Mouse (Mus musculus) hindbrain, embryonic 12.5 days (tissue): Measurements from ENCODE around the gene Smad3. TPM values are rescaled to one million over a fixed set of nuclear protein-coding genes. Genes with fewer than 3 reads are reported as not detected.

Source experiments
- ATAC-seq: fragments of 200-750 bp; cut with Nextera tagmentation; 2 replicates; pipeline ENCODE4 v1.8.0; 2017; ENCODE audit warnings: moderate TSS enrichment; ENCODE audit not compliant: low FRiP score
- H3K27ac ChIP-seq: fragments of 300-500 bp; sonication (generic); 2 replicates; pipeline ENCODE4 v1.5.1; 2016; ENCODE audit warnings: mild to moderate bottlenecking
- H3K27me3 ChIP-seq: fragments of 300-500 bp; sonication (generic); 2 replicates; pipeline ENCODE4 v1.6.1; 2016; ENCODE audit warnings: mild to moderate bottlenecking
- H3K36me3 ChIP-seq: fragments of 300-500 bp; sonication (generic); 2 replicates; pipeline ENCODE4 v1.6.1; 2016; ENCODE audit warnings: mild to moderate bottlenecking
- H3K4me1 ChIP-seq: fragments of 300-500 bp; sonication (generic); 2 replicates; pipeline ENCODE4 v1.6.1; 2016
- H3K4me2 ChIP-seq: fragments of 300-500 bp; sonication (generic); replicated peaks from 2 replicates; pipeline ENCODE4 v1.6.1; 2016; ENCODE audit warnings: mild to moderate bottlenecking
- H3K4me3 ChIP-seq: fragments of 300-500 bp; sonication (generic); 2 replicates; pipeline ENCODE4 v1.5.1; 2016; ENCODE audit warnings: mild to moderate bottlenecking
- H3K9ac ChIP-seq: fragments of 300-500 bp; sonication (generic); 2 replicates; pipeline ENCODE4 v1.6.1; 2016; ENCODE audit warnings: mild to moderate bottlenecking, moderate library complexity
- H3K9me3 ChIP-seq: fragments of 300-500 bp; sonication (generic); replicated peaks from 2 replicates; pipeline ENCODE4 v1.6.1; 2016; ENCODE audit warnings: mild to moderate bottlenecking
- WGBS: fragments of 180-500 bp; shearing (Covaris S2); methylation state at CpG from one replicate; pipeline ENCODE4 v1.1.7; 2016; 5-methylcytosine and 5-hydroxymethylcytosine counted together
- polyA plus RNA-seq: library from polyadenylated mRNA; unstranded; fragments of >200 nt; fragmentation: Nextera tagmentation; extraction: Ambion mirVana; gene quantifications from 2 replicates; pipeline ENCODE4 v1.2.1, GENCODE M21; 2016

Smad3 gene
- polyA plus RNA-seq, 1 experiment from 2014 or later: 25.4 TPM

DNA sequence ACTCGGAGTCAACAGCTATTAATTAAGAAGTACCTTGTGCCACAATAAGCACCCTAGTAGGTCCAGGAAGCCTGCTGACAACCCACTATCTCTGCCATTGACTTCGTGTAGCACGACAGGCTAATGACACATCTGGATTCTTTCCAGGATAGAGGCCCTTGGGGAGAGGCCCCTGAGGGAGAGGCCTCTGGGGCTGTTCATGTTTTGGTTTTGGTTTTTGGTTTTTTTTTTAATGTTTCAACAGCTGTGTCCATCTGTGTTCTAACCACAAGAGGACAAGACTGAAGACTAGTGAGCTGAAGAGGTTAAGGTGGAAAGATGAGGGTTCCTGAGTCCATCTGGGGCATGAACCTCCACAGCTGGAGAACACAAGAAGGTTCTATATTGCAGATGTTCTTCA lies 15.5 kb downstream of the Smad3 start:
- H3K4me1 ChIP-seq: peaks cover 66% of the 10 kb centered on the region
- H3K27ac ChIP-seq: no peak overlapping the region
- no peak for ATAC-seq
- H3K4me2 ChIP-seq: no peak overlapping the region
- WGBS: 64% methylated on average over 3 of the region's 3 CpGs
- no peak overlapping the region for H3K9ac ChIP-seq
- no peaks in the 10 kb centered on the region for H3K9me3 ChIP-seq
- no peaks in the 10 kb centered on the region for H3K36me3 ChIP-seq
- no peak overlapping the region for H3K4me3 ChIP-seq
- H3K27me3 ChIP-seq: no peaks in the 10 kb centered on the region

DNA sequence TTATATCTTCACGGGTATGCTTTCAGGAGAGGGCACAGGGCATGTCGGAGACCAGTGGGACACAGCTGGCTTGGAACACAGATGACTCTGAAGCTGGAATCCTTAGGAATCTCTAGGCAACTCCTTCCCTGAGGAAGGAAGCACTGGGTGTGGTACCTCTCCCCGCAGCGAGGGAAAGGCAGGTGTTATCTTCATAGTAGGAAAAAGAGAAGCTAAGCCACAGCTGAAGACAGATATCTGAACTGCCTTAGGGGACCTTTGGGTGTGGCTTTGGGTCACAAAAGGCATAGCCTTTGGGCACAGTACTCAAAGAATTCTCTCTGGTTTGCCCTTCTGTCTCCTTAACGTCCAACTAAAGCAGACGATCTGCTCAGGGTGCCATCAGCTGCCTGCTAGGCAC lies 16.0 kb downstream of the Smad3 start:
- no peak overlapping the region for H3K9ac ChIP-seq
- WGBS: 72% methylated on average over 6 of the region's 6 CpGs
- H3K4me1 ChIP-seq: peaks cover 67% of the 10 kb centered on the region
- H3K36me3 ChIP-seq: no peaks in the 10 kb centered on the region
- no peaks in the 10 kb centered on the region for H3K9me3 ChIP-seq
- no peak for ATAC-seq
- H3K27ac ChIP-seq: no peak overlapping the region
- H3K4me2 ChIP-seq: no peak overlapping the region
- H3K27me3 ChIP-seq: no peaks in the 10 kb centered on the region
- no peak overlapping the region for H3K4me3 ChIP-seq

DNA sequence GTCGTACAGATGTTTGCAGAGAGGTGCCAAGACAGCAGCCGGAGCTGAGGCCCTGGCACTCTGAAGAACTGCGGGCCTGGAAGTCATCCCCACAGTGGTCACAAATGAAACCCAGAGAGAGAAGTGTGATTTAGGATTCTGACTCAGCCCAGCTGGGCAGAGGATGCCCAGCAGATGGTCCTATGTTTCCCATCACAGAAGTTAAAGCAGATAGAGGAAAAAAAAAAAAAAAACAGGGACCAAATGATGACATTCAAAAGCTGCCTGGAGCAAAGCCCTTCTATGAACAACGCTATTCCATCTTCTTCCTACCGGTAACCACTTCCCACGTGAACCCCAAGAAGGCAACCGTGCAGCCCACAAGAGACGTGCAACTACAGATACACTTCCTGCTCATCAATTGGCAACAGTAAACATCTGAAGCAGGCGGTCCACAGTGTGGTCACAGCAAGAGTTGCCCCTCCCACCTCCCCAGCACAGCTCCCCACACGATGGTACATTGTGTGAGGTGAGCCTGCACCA lies 17.4 kb downstream of the Smad3 start:
- no peak overlapping the region for H3K9ac ChIP-seq
- 84% methylated on average over 10 of the region's 10 CpGs for WGBS
- no peak overlapping the region for H3K4me2 ChIP-seq
- no peak overlapping the region for H3K27ac ChIP-seq
- no peaks in the 10 kb centered on the region for H3K27me3 ChIP-seq
- no peaks in the 10 kb centered on the region for H3K9me3 ChIP-seq
- no peak for ATAC-seq
- no peak overlapping the region for H3K4me3 ChIP-seq
- H3K4me1 ChIP-seq: peaks cover 61% of the 10 kb centered on the region
- no peaks in the 10 kb centered on the region for H3K36me3 ChIP-seq

DNA sequence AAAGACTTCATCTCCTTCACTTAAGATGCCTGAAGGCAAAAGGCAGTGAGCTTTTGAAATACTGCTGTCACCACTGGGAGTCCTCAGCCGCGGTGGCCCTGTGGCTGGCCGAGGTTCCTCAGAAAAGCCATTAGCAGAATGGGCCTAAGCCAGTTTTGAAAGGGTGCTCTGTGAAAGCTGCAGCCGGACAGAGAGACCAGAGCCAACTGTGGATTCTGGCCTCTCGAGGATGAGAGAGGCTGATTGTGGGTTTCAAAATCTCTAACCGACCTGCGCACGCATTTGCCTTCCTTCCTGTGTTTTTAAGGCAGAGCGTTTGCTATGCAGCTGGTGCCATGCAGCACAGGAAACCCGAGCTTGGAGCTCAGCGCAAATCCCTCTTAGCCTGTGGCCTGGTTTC lies 19.0 kb downstream of the Smad3 start:
- Histone ChIP-seq H3K27ac (no peak overlapping the region), H3K27me3 (no peaks in the 10 kb centered on the region), H3K4me1 (peaks cover 53% of the 10 kb centered on the region), H3K9me3 (no peaks in the 10 kb centered on the region), H3K9ac (no peak overlapping the region), H3K4me2 (no peak overlapping the region), H3K36me3 (no peaks in the 10 kb centered on the region), H3K4me3 (no peak overlapping the region)
- no peak for ATAC-seq
- WGBS: 79% methylated on average over 11 of the region's 11 CpGs

DNA sequence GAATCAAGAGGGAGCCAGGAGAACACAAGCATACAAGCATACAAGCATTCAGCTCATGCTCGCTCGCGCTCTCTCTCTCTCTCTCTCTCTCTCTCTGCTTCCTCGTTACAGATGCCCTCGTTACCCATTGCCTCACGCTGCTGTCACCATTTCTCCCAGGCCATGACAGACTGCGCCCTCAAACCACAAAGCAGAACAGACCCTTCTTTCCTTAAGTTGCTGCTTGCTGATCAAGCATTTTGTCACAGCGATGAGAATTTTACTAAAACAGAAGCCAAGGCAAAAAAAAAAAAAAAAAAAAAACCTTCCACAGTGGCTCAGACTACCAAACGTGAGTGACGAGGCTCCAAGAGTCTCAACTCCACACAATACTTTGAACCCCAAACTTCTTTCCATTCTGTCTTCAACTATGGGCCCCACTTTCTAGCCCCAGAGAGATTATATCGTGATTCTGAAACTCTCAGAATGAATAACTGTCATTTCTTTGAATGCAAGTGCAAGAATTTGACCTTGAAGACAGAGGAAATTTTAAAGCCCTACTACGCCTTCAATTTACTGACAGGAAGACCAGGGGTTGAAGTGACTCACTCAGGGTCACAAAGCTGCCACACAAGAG lies 19.6 kb downstream of the Smad3 start:
- no peak overlapping the region for H3K27ac ChIP-seq
- peaks cover 50% of the 10 kb centered on the region for H3K4me1 ChIP-seq
- WGBS: 80% methylated on average over 12 of the region's 12 CpGs

DNA sequence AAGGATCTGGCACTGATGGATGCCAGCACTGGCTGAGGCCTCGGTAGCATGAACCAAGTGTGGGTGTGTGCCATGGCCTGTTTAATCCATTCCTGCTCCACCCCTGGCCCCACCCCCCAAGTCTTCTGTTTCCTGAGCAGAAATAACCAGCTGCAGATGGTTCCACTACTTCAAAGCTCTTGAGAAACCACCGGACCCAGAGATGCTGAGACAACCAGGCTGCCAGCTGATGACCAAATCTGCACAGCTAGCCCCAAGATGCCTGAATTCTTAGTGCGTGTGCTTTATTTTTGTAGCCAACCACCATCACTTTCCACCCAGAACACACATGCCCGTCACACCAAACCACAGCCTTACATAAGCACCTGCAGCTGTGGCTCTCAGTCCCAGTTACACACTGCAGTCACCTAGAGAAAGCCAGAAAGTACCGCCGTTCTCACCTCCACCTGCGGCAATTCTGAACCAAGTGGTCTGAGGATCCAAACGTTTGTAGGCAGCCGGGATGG lies 20.3 kb downstream of the Smad3 start:
- Histone ChIP-seq H3K36me3 (no peaks in the 10 kb centered on the region), H3K4me1 (peaks cover 43% of the 10 kb centered on the region), H3K27ac (no peak overlapping the region), H3K9me3 (no peaks in the 10 kb centered on the region), H3K9ac (no peak overlapping the region), H3K4me3 (no peak overlapping the region), H3K4me2 (no peak overlapping the region), H3K27me3 (no peaks in the 10 kb centered on the region)
- 78% methylated on average over 9 of the region's 9 CpGs for WGBS
- ATAC-seq: no peak

More for the DNA sequence above, 19.6 kb downstream of the Smad3 start:
- Histone ChIP-seq H3K4me2 (no peak overlapping the region), H3K36me3 (no peaks in the 10 kb centered on the region), H3K4me3 (no peak overlapping the region), H3K9me3 (no peaks in the 10 kb centered on the region), H3K9ac (no peak overlapping the region), H3K27me3 (no peaks in the 10 kb centered on the region)
- no peak for ATAC-seq

DNA sequence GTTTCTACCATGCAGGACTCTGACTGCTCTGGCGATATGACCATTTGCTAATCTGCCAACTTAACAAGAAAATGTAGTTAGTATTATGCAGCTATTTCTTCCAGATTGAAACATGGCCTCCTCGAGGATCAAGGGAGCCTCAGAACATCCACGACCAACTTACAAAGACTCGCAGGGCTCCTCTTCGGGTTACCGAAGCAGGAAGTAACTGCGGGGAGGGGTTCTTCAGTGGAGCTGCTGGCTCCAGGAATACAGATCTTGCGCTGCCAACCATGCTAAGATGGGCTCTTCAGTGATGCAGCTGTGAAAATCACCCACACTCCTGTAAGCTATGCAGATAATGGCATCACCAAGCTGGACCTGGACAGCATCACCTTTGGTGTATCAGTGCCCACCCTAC lies 23.5 kb downstream of the Smad3 start:
- no peaks in the 10 kb centered on the region for H3K36me3 ChIP-seq
- H3K4me2 ChIP-seq: no peak overlapping the region
- H3K27me3 ChIP-seq: no peaks in the 10 kb centered on the region
- peaks cover 30% of the 10 kb centered on the region for H3K4me1 ChIP-seq
- 88% methylated on average over 8 of the region's 8 CpGs for WGBS
- H3K9me3 ChIP-seq: no peaks in the 10 kb centered on the region
- H3K27ac ChIP-seq: no peak overlapping the region
- no peak overlapping the region for H3K9ac ChIP-seq
- ATAC-seq: no peak
- no peak overlapping the region for H3K4me3 ChIP-seq

DNA sequence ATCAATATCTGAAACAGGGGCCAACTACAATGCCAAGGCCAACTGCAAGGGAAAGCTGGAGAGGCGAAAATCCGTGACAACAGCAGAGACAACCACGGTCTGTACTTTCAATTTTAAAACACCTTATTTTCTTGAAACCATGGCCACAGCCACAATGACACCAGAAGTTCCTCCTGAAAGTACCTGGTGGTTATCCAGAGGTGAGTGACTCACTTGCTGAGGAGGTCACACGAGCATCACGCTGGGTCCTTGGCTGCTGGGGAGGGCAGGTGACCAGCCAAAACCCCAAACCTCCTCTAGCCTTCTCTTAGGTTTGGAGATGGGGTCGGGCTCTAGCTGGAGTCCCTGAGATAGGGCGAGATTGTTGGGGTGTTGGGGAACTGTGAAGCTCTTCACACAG lies 25.1 kb downstream of the Smad3 start:
- Histone ChIP-seq H3K27ac (no peak overlapping the region), H3K9ac (no peak overlapping the region), H3K4me1 (peaks cover 23% of the 10 kb centered on the region), H3K9me3 (no peaks in the 10 kb centered on the region), H3K36me3 (no peaks in the 10 kb centered on the region), H3K4me2 (no peak overlapping the region), H3K27me3 (no peaks in the 10 kb centered on the region), H3K4me3 (no peak overlapping the region)
- no peak for ATAC-seq
- 96% methylated on average over 7 of the region's 7 CpGs for WGBS

DNA sequence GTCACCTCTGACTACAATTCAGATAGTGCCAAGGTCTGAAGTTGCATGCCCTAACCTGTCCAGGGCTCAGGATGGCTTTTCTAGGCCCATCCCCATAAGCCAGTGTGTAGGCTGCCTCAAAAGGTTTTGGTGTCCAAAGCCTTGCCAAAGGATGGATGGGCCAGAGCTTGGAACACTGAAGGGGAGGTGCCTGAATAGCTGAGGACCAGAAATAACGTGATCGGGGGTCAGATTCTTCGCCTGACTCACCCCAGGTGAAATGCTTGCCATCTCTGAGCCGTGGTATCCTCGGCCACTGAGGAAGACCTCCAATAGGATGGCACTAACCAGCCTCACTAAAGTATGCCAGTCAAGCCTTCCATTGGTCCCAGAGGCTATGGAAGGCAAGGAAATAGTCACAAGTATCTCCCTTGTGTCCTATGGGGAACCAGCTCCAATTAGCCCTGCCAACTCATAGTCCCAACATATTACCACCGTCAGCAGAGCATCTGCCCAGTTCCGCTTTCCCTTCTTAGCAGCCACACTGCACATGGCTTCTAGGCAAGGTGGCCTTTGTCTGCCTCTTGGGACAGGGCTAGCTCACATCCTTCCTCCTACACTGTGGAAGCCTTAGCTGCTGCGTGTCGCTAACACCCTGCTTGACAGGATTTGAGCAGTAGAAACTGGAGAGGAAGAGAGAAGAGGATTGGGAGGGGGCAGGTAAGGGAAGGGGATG lies 26.5 kb downstream of the Smad3 start:
- Histone ChIP-seq H3K27me3 (no peaks in the 10 kb centered on the region), H3K27ac (no peak overlapping the region), H3K36me3 (no peaks in the 10 kb centered on the region), H3K9ac (no peak overlapping the region), H3K4me3 (no peak overlapping the region), H3K4me2 (no peak overlapping the region), H3K4me1 (peaks cover 24% of the 10 kb centered on the region), H3K9me3 (no peaks in the 10 kb centered on the region)
- ATAC-seq: no peak
- 81% methylated on average over 9 of the region's 9 CpGs for WGBS

DNA sequence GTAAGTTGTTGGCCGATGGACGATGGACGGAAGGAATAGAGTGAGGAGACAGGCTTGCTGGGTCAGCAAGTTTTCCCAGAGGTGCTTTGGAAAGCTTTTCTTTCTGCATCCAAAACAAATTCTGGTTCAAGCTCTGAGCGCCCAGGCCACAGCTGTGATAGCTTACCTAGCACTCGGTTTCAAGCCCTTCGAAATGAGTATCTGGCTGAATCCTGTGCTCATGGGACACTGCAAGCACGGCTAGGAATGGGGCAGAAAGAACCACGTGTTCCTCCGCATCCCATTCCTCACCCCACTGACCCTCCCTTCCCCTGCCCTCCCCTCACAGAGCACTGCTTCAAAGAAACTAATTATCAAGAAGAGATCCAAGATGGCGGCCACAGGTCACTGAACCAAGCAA lies 28.8 kb downstream of the Smad3 start:
- no peaks in the 10 kb centered on the region for H3K9me3 ChIP-seq
- H3K4me2 ChIP-seq: no peak overlapping the region
- H3K9ac ChIP-seq: no peak overlapping the region
- ATAC-seq: no peak
- no peaks in the 10 kb centered on the region for H3K27me3 ChIP-seq
- H3K4me3 ChIP-seq: no peak overlapping the region
- H3K4me1 ChIP-seq: peaks cover 13% of the 10 kb centered on the region
- WGBS: 76% methylated on average over 10 of the region's 10 CpGs
- no peaks in the 10 kb centered on the region for H3K36me3 ChIP-seq
- no peak overlapping the region for H3K27ac ChIP-seq

DNA sequence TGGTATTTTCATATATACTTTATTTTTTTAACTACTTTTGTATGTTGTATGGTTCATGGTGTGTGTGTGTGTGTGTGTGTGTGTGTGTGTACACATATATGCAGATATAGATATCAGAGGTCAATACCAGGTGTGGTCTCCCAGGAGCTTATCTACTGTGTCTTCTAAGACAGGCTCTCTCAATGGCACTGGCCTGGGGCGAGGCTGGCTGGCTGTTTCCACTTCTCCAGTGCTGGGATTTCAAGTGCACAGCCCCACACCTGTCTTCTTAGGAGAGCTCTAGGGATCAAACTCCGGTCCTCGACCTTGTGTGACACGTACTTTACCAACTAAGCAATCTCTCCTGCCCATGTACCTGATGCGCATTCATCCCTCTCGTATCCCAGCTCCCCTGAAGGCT lies 30.7 kb downstream of the Smad3 start:
- no peak overlapping the region for H3K27ac ChIP-seq
- peaks cover 10% of the 10 kb centered on the region for H3K4me1 ChIP-seq
- ATAC-seq: no peak
- no peaks in the 10 kb centered on the region for H3K36me3 ChIP-seq
- WGBS: 94% methylated on average over 6 of the region's 6 CpGs
- H3K27me3 ChIP-seq: no peaks in the 10 kb centered on the region
- H3K9me3 ChIP-seq: no peaks in the 10 kb centered on the region
- no peak overlapping the region for H3K4me2 ChIP-seq
- H3K4me3 ChIP-seq: no peak overlapping the region
- no peak overlapping the region for H3K9ac ChIP-seq

DNA sequence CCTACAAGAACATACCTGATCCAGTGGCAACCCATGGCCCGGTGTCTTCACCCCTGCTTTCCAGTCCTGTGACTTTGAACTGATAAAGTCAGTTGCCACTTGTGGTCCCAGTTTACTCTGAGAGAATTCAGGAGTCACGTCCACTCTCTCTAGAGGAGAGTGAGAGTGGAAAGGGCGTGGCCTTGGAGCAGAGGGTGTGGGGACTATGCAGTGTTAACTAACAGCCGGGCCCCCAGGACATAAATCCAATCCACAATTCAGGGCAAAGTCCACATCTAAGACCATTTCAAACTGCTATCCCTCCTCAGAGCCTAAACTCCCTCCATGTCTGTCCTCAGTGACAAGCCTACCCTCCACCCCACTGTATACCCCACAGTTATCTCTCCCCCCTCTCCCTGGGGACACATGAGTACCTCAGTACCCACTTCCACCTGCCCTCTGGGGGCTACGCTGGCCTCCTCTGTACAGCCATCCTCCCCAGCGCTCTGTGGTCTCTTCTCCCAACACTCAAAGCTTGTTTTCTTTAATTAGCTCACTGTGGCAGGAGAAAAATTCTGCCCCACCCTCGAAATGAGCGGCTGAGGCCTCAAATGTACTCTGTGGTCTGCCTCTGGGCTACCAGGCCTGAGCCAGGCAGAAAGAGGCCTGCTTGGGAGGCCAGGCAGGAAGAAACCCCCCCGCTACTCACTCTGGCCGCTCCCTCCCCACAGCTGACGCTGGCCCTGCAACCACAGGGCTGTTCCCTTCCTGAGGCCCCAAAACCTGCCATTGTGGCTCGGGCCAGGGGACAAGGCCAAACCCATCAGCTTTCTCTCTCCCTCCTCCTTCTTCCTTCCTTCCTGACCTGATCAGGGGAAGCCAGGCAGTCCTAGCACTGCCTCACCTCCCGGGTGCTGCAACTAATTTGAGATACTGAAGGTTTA lies 31.4 kb downstream of the Smad3 start:
- Histone ChIP-seq H3K9ac (peak overlapping the region; percentile 29; the same call in 1 of the 2 replicates), H3K27ac (peak overlapping the region; percentile 18; the same call in 1 of the 2 replicates)

More for the DNA sequence above, 31.4 kb downstream of the Smad3 start:
- H3K4me3 ChIP-seq: no peak overlapping the region
- H3K9me3 ChIP-seq: no peaks in the 10 kb centered on the region
- no peaks in the 10 kb centered on the region for H3K27me3 ChIP-seq
- H3K4me2 ChIP-seq: no peak overlapping the region
- H3K4me1 ChIP-seq: peaks cover 10% of the 10 kb centered on the region
- no peak for ATAC-seq
- no peaks in the 10 kb centered on the region for H3K36me3 ChIP-seq
- WGBS: 71% methylated on average over 13 of the region's 13 CpGs
